Mouse (Mus musculus) heart, embryonic 11.5 days (tissue): ENCODE results near the gene Dok4. TPM values are rescaled to one million over a fixed set of nuclear protein-coding genes. Genes with fewer than 3 reads are reported as not detected.

Experiments
- ATAC-seq: fragments of 200-750 bp; cut with Nextera tagmentation; replicated peaks from 2 replicates; pipeline ENCODE4 v1.8.0; 2017; ENCODE audit warnings: moderate library complexity; ENCODE audit not compliant: insufficient number of reproducible peaks, low FRiP score, low TSS enrichment
- H3K27ac ChIP-seq: fragments of 300-500 bp; sonication (generic); 2 replicates; pipeline ENCODE4 v1.5.1; 2014; ENCODE audit warnings: mild to moderate bottlenecking, low read depth, low read length
- H3K27me3 ChIP-seq: fragments of 300-500 bp; sonication (generic); 2 replicates; pipeline ENCODE4 v1.6.1; 2014; ENCODE audit warnings: mild to moderate bottlenecking, low read length, mixed read lengths; ENCODE audit not compliant: control insufficient read depth, insufficient read depth
- H3K36me3 ChIP-seq: fragments of 300-500 bp; sonication (generic); 2 replicates; pipeline ENCODE4 v1.6.1; 2014; ENCODE audit warnings: mild to moderate bottlenecking, low read length, moderate library complexity, mixed read lengths; ENCODE audit not compliant: control insufficient read depth, insufficient read depth
- H3K4me1 ChIP-seq: fragments of 300-500 bp; sonication (generic); 2 replicates; pipeline ENCODE4 v1.6.1; 2014; ENCODE audit warnings: low read length; ENCODE audit not compliant: control insufficient read depth, insufficient read depth
- H3K4me2 ChIP-seq: fragments of 300-500 bp; sonication (generic); 2 replicates; pipeline ENCODE4 v1.6.1; 2014; ENCODE audit warnings: mild to moderate bottlenecking, moderate library complexity
- H3K4me3 ChIP-seq: fragments of 300-500 bp; sonication (generic); 2 replicates; pipeline ENCODE4 v1.5.1; 2014; ENCODE audit warnings: low read depth, low read length
- H3K9ac ChIP-seq: fragments of 300-500 bp; sonication (generic); 2 replicates; pipeline ENCODE4 v1.6.1; 2014; ENCODE audit warnings: mild to moderate bottlenecking, low read depth, low read length, moderate library complexity
- H3K9me3 ChIP-seq: fragments of 300-500 bp; sonication (generic); replicated peaks from 2 replicates; pipeline ENCODE4 v1.6.1; 2016; ENCODE audit warnings: low read length; ENCODE audit not compliant: control insufficient read depth
- WGBS: fragments of 180-500 bp; shearing (Covaris S2); extraction: QIAGEN DNeasy Blood & Tissue Kit; methylation state at CpG from one replicate; pipeline ENCODE4 v1.1.7; 2014; ENCODE audit not compliant: insufficient replicate concordance; 5-methylcytosine and 5-hydroxymethylcytosine counted together
- polyA plus RNA-seq: library from polyadenylated mRNA; unstranded; fragments of >200 nt; fragmentation: Nextera tagmentation; extraction: Ambion mirVana; gene quantifications from 2 replicates; pipeline ENCODE4 v1.2.1, GENCODE M21; 2014

Gene Dok4
- polyA plus RNA-seq, 1 experiment from 2014 or later = 46.2 TPM

GRCm38 (mm10) chr8:94916311-94916959, 40.3 kb upstream of the Dok4 start:
- peak overlapping the region; percentile 87 for H3K4me2 ChIP-seq
- peak overlapping the region; percentile 91 for H3K4me3 ChIP-seq
- WGBS = 42% methylated on average over 9 of the region's 9 CpGs
- H3K4me1 ChIP-seq = peaks cover 50% of the 10 kb centered on the region
- no peak overlapping the region for H3K27ac ChIP-seq
- no peak for ATAC-seq
- H3K9ac ChIP-seq = peak overlapping the region; percentile 92
- no peaks in the 10 kb centered on the region for H3K9me3 ChIP-seq
- peaks cover 9% of the 10 kb centered on the region for H3K27me3 ChIP-seq
- peaks cover 13% of the 10 kb centered on the region; the same call in 1 of the 2 replicates for H3K36me3 ChIP-seq

GRCm38 (mm10) chr8:94914701-94915101, 38.6 kb upstream of the Dok4 start:
- peak; percentile 25; the same call in 1 of the 2 replicates for ATAC-seq
- Histone ChIP-seq H3K36me3 (peaks cover 13% of the 10 kb centered on the region; the same call in 1 of the 2 replicates), H3K4me3 (no peak overlapping the region), H3K4me1 (peaks cover 50% of the 10 kb centered on the region), H3K27me3 (peaks cover 9% of the 10 kb centered on the region), H3K27ac (peak overlapping the region; percentile 64), H3K9ac (no peak overlapping the region), H3K4me2 (peak overlapping the region; percentile 18), H3K9me3 (no peaks in the 10 kb centered on the region)
- 27% methylated on average over 3 of the region's 3 CpGs for WGBS

GRCm38 (mm10) chr8:94914256-94914655, 38.1 kb upstream of the Dok4 start:
- H3K27ac ChIP-seq = no peak overlapping the region
- peaks cover 13% of the 10 kb centered on the region; the same call in 1 of the 2 replicates for H3K36me3 ChIP-seq
- peak overlapping the region; percentile 18; the same call in 1 of the 2 replicates for H3K4me2 ChIP-seq
- H3K9ac ChIP-seq = no peak overlapping the region
- no peak for ATAC-seq
- H3K27me3 ChIP-seq = peaks cover 9% of the 10 kb centered on the region
- 78% methylated on average over 6 of the region's 6 CpGs for WGBS
- H3K4me1 ChIP-seq = peaks cover 50% of the 10 kb centered on the region
- H3K4me3 ChIP-seq = no peak overlapping the region
- H3K9me3 ChIP-seq = no peaks in the 10 kb centered on the region

- peak overlapping the region; percentile 50 for H3K4me3 ChIP-seq
- 6% methylated on average over 77 of the region's 77 CpGs for whole genome bisulfite sequencing
- no peak for ATAC-seq
- H3K27me3 ChIP-seq = peaks cover 9% of the 10 kb centered on the region
- H3K9ac ChIP-seq = peak overlapping the region; percentile 63
- no peaks in the 10 kb centered on the region for H3K9me3 ChIP-seq
- peaks cover 53% of the 10 kb centered on the region for H3K4me1 ChIP-seq
- peaks cover 13% of the 10 kb centered on the region for H3K36me3 ChIP-seq
- peak overlapping the region; percentile 81 for H3K4me2 ChIP-seq
- no peak overlapping the region for H3K27ac ChIP-seq
These were observed 37.0 kb upstream of the Dok4 start for GRCm38 (mm10) chr8:94913061-94913660.

- Histone ChIP-seq H3K4me1 (peaks cover 36% of the 10 kb centered on the region), H3K9me3 (no peaks in the 10 kb centered on the region), H3K9ac (no peak overlapping the region), H3K27ac (no peak overlapping the region), H3K4me3 (no peak overlapping the region), H3K4me2 (no peak overlapping the region), H3K36me3 (peaks cover 26% of the 10 kb centered on the region), H3K27me3 (peaks cover 9% of the 10 kb centered on the region)
- ATAC-seq = no peak
- WGBS = 6% methylated on average over 4 of the region's 4 CpGs
These were observed 32.7 kb upstream of the Dok4 start for GRCm38 (mm10) chr8:94908847-94909246.

GRCm38 (mm10) chr8:94907591-94908300, 31.6 kb upstream of the Dok4 start:
- Histone ChIP-seq H3K4me3 (no peak overlapping the region), H3K27me3 (peaks cover 4% of the 10 kb centered on the region; the same call in 1 of the 2 replicates), H3K9ac (no peak overlapping the region), H3K4me2 (no peak overlapping the region), H3K36me3 (peaks cover 24% of the 10 kb centered on the region), H3K9me3 (no peaks in the 10 kb centered on the region), H3K4me1 (peaks cover 25% of the 10 kb centered on the region), H3K27ac (no peak overlapping the region)
- ATAC-seq = no peak
- WGBS = 83% methylated on average over 18 of the region's 18 CpGs

GRCm38 (mm10) chr8:94904450-94905175, 28.5 kb upstream of the Dok4 start:
- 71% methylated on average over 12 of the region's 12 CpGs for WGBS
- ATAC-seq = no peak
- H3K9me3 ChIP-seq = no peaks in the 10 kb centered on the region
- H3K36me3 ChIP-seq = peaks cover 13% of the 10 kb centered on the region
- peaks cover 42% of the 10 kb centered on the region for H3K4me1 ChIP-seq
- H3K4me3 ChIP-seq = no peak overlapping the region
- peak overlapping the region; percentile 66; the same call in 1 of the 2 replicates for H3K27ac ChIP-seq
- 0 out of 2 replicates have a peak overlapping the region, but pooled peaks have one; percentile 34 for H3K9ac ChIP-seq
- no peak overlapping the region for H3K4me2 ChIP-seq
- no peaks in the 10 kb centered on the region for H3K27me3 ChIP-seq

GRCm38 (mm10) chr8:94903709-94904108, 27.6 kb upstream of the Dok4 start:
- H3K9me3 ChIP-seq = no peaks in the 10 kb centered on the region
- no peak for ATAC-seq
- no peak overlapping the region for H3K27ac ChIP-seq
- no peak overlapping the region for H3K4me3 ChIP-seq
- H3K4me1 ChIP-seq = peaks cover 50% of the 10 kb centered on the region
- no peaks in the 10 kb centered on the region for H3K27me3 ChIP-seq
- WGBS = 77% methylated on average over 12 of the region's 12 CpGs
- no peak overlapping the region for H3K4me2 ChIP-seq
- no peak overlapping the region for H3K9ac ChIP-seq
- peaks cover 13% of the 10 kb centered on the region for H3K36me3 ChIP-seq
